Mouse (Mus musculus) limb, embryonic 14.5 days (tissue): ENCODE measurements around the gene Usp10. TPM values are rescaled to one million over a fixed set of nuclear protein-coding genes. Genes with fewer than 3 reads are reported as not detected.

ENCODE experiments used
- ATAC-seq: fragments of 200-750 bp; cut with Nextera tagmentation; 2 replicates; pipeline ENCODE4 v1.8.0; 2017; ENCODE audit warnings: low read depth, moderate number of reproducible peaks, moderate TSS enrichment; ENCODE audit not compliant: low FRiP score
- DNase-seq: peaks from one replicate; pipeline ENCODE4 v3.0.0-alpha.2; 2015; ENCODE audit warnings: low spot score
- H3K27ac ChIP-seq: fragments of 300-500 bp; sonication (generic); replicated peaks from 2 replicates; pipeline ENCODE4 v1.5.1; 2014; ENCODE audit warnings: low read depth, mild to moderate bottlenecking, low read length, moderate library complexity, mixed read lengths
- H3K27me3 ChIP-seq: fragments of 300-500 bp; sonication (generic); 2 replicates; pipeline ENCODE4 v1.6.1; 2014; ENCODE audit warnings: low read length, mixed read lengths; ENCODE audit not compliant: control insufficient read depth, insufficient read depth
- H3K36me3 ChIP-seq: fragments of 300-500 bp; sonication (generic); 2 replicates; pipeline ENCODE4 v1.6.1; 2014; ENCODE audit warnings: mild to moderate bottlenecking, low read length, moderate library complexity, mixed read lengths; ENCODE audit not compliant: control insufficient read depth, insufficient read depth
- H3K4me1 ChIP-seq: fragments of 300-500 bp; sonication (generic); 2 replicates; pipeline ENCODE4 v1.6.1; 2014; ENCODE audit warnings: antibody characterized with exemption, low read length, mixed read lengths; ENCODE audit not compliant: control insufficient read depth, insufficient read depth
- H3K4me2 ChIP-seq: fragments of 300-500 bp; sonication (generic); replicated peaks from 2 replicates; pipeline ENCODE4 v1.6.1; 2014; ENCODE audit warnings: low read depth, mild to moderate bottlenecking, low read length, moderate library complexity; ENCODE audit not compliant: severe bottlenecking
- H3K4me3 ChIP-seq: fragments of 300-500 bp; sonication (generic); replicated peaks from 2 replicates; pipeline ENCODE4 v1.5.1; 2014; ENCODE audit warnings: low read length
- H3K9ac ChIP-seq: fragments of 300-500 bp; sonication (generic); 2 replicates; pipeline ENCODE4 v1.6.1; 2014; ENCODE audit warnings: mild to moderate bottlenecking, low read depth, low read length, moderate library complexity; ENCODE audit not compliant: severe bottlenecking
- H3K9me3 ChIP-seq: fragments of 300-500 bp; sonication (generic); 2 replicates; pipeline ENCODE4 v1.6.1; 2016; ENCODE audit warnings: low read length; ENCODE audit not compliant: control insufficient read depth
- POLR2A ChIP-seq: fragments of 200-500 bp; IDR thresholded peaks from 2 replicates; pipeline ENCODE4 v1.8.0; 2012; ENCODE audit warnings: inconsistent platforms, mild to moderate bottlenecking, moderate library complexity, borderline replicate concordance; ENCODE audit not compliant: insufficient read depth, insufficient read length; ENCODE audit errors: extremely low read depth
- WGBS: fragments of 180-500 bp; shearing (Covaris S2); extraction: QIAGEN DNeasy Blood & Tissue Kit; methylation state at CpG from one replicate; pipeline ENCODE4 v1.1.7; 2014; 5-methylcytosine and 5-hydroxymethylcytosine counted together
- polyA plus RNA-seq, 2 experiments: library from polyadenylated mRNA; depleted of rRNA in 1 of 2; stranded (reverse) in 1 of 2; unstranded in 1 of 2; fragments of >200 nt; fragmentation: Nextera tagmentation in 1 of 2; extraction: Ambion mirVana in 1 of 2; gene quantifications; 2 replicates each; pipeline versions ENCODE4 v1.2.1 to v1.2.3; 2012 to 2014

Gene Usp10
- polyA plus RNA-seq, 2 experiments = 95.9 to 131 TPM

GRCm38 (mm10) chr8:119935541-119935940 is 25.4 kb downstream of the Usp10 start:
- Histone ChIP-seq H3K27me3 (no peaks in the 10 kb centered on the region), H3K36me3 (peaks cover 57% of the 10 kb centered on the region), H3K4me2 (no peak overlapping the region), H3K9ac (no peak overlapping the region), H3K9me3 (no peaks in the 10 kb centered on the region), H3K27ac (no peak overlapping the region), H3K4me1 (no peaks in the 10 kb centered on the region), H3K4me3 (no peak overlapping the region)
- ATAC-seq (no peak), DNase-seq (no peak)
- WGBS = 71% methylated on average over 6 of the region's 6 CpGs
- TF ChIP-seq POLR2A = no peak

GRCm38 (mm10) chr8:119938481-119938880 is 28.3 kb downstream of the Usp10 start:
- no peak overlapping the region for H3K9ac ChIP-seq
- H3K36me3 ChIP-seq = peaks cover 65% of the 10 kb centered on the region
- H3K4me3 ChIP-seq = no peak overlapping the region
- no peak overlapping the region for H3K27ac ChIP-seq
- 86% methylated on average over 7 of the region's 7 CpGs for WGBS
- DNase-seq (no peak), ATAC-seq (no peak)
- no peak for TF ChIP-seq POLR2A
- H3K4me1 ChIP-seq = no peaks in the 10 kb centered on the region
- H3K9me3 ChIP-seq = no peaks in the 10 kb centered on the region
- no peak overlapping the region for H3K4me2 ChIP-seq
- no peaks in the 10 kb centered on the region for H3K27me3 ChIP-seq

GRCm38 (mm10) chr8:119939336-119939735 is 29.2 kb downstream of the Usp10 start:
- H3K36me3 ChIP-seq = peaks cover 63% of the 10 kb centered on the region
- no peak for TF ChIP-seq POLR2A
- WGBS = 85% methylated on average over 2 of the region's 2 CpGs
- H3K4me3 ChIP-seq = no peak overlapping the region
- H3K4me2 ChIP-seq = no peak overlapping the region
- H3K27ac ChIP-seq = no peak overlapping the region
- no peak overlapping the region for H3K9ac ChIP-seq
- DNase-seq (no peak), ATAC-seq (no peak)
- no peaks in the 10 kb centered on the region for H3K9me3 ChIP-seq
- H3K4me1 ChIP-seq = no peaks in the 10 kb centered on the region
- no peaks in the 10 kb centered on the region for H3K27me3 ChIP-seq

GRCm38 (mm10) chr8:119941471-119941870 is 31.3 kb downstream of the Usp10 start:
- DNase-seq (no peak), ATAC-seq (no peak)
- H3K27ac ChIP-seq = no peak overlapping the region
- H3K9ac ChIP-seq = no peak overlapping the region
- H3K4me1 ChIP-seq = no peaks in the 10 kb centered on the region
- peaks cover 64% of the 10 kb centered on the region for H3K36me3 ChIP-seq
- H3K9me3 ChIP-seq = no peaks in the 10 kb centered on the region
- WGBS = 97% methylated on average over 16 of the region's 18 CpGs
- no peak overlapping the region for H3K4me3 ChIP-seq
- H3K27me3 ChIP-seq = no peaks in the 10 kb centered on the region
- TF ChIP-seq POLR2A = no peak
- no peak overlapping the region for H3K4me2 ChIP-seq

DNA sequence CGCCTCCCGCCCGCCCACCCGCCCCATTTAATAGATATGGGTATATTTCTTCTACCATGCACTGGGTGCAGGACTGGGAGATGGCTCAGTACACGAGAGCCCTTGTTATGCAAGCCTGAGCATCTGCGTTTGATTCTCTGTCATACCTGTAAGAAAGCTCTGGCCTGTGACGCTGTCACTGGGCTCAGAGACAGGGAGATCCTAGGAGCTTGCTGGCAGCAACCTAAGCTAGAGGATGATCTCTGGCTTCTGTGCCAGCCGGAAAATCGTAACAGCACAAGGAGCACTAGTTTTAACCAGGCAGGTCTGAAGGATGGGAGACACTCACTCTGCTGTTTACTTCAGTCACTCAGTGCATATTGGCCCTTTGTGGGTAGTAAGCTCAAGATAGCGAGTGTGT is 33.5 kb downstream of the Usp10 start:
- Histone ChIP-seq H3K27me3 (no peaks in the 10 kb centered on the region), H3K27ac (no peak overlapping the region), H3K4me1 (no peaks in the 10 kb centered on the region), H3K9me3 (no peaks in the 10 kb centered on the region), H3K4me2 (no peak overlapping the region), H3K9ac (no peak overlapping the region), H3K4me3 (no peak overlapping the region), H3K36me3 (peaks cover 73% of the 10 kb centered on the region)
- no peak for ATAC-seq
- WGBS = 81% methylated on average over 10 of the region's 10 CpGs
- no peak for TF ChIP-seq POLR2A
- no peak for DNase-seq

DNA sequence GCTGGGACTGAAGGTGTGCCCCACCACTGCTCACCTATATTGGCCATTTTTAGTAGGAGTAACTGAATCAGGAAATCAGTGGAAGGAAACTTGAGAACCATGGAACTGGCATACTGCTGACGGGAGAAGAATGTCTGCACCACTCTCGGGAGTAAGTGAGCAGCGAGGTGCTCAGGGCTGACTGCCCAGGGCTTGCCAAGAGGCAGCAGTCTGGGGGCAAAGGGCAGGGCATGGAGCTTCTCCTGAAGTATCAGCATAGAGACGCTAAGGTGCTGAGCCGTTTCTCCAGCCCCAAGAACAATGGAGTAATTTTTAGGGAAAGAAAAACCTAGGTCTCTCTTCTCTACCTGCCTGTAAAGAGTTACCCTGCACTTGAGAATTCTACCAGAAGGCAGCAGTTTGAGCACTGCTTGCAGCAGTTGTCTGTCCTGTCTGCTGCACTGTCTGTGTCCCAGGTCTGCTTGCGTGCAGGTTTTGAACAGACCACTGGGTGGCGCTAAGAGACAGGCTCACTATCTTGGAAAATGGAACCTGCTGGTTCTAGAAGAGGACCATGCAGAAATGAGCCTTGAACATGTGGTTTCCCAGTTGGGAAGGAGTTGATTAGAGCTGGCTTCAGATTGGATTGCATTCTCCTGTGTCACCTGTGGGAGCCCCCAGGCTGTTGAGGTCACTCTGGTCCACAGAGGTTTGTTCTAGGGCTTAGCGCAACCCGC is 34.1 kb downstream of the Usp10 start:
- Histone ChIP-seq H3K9me3 (no peaks in the 10 kb centered on the region), H3K4me3 (no peak overlapping the region), H3K36me3 (peaks cover 75% of the 10 kb centered on the region), H3K27ac (no peak overlapping the region), H3K27me3 (no peaks in the 10 kb centered on the region), H3K9ac (no peak overlapping the region), H3K4me2 (no peak overlapping the region), H3K4me1 (no peaks in the 10 kb centered on the region)
- TF ChIP-seq POLR2A = no peak
- peak; percentile 68 for DNase-seq
- WGBS = 62% methylated on average over 9 of the region's 9 CpGs
- no peak for ATAC-seq
